Mouse (Mus musculus) adrenal gland, postnatal 36 days (tissue): ENCODE data around the gene Esp36. TPM values are rescaled to one million over a fixed set of nuclear protein-coding genes. Genes with fewer than 3 reads are reported as not detected.
"Not testable (repeated sequence)": the region's sequence is repeated elsewhere in the genome, so short reads cannot be mapped to it uniquely, and the experiment has no call there.

Experiments
- DNase-seq, 2 experiments: peaks; one replicate each; pipeline ENCODE4 v3.0.0; 2021; ENCODE audit warnings: mixed read lengths in 1 of 2
- long read RNA-seq, 2 experiments: library from polyadenylated mRNA; stranded (forward); transcript quantifications; one replicate each; pipeline ENCODE4 v2.0.0; 2021; ENCODE audit warnings: borderline sequencing depth in 2 of 2
- total RNA-seq, 2 experiments: library from RNA; stranded (reverse); gene quantifications; 2 replicates each; pipeline ENCODE4 v1.2.3; 2021

Esp36 gene
- not detected for total RNA-seq
- long read RNA-seq, experiment 1: 0 reads
- long read RNA-seq, experiment 2: 0 reads

GRCm38 (mm10) chr17:38420085-38420484, at the start of gene Esp36:
TSS of gene Esp36 (minus strand) at chr17:38420185.
- no peak for DNase-seq

DNA sequence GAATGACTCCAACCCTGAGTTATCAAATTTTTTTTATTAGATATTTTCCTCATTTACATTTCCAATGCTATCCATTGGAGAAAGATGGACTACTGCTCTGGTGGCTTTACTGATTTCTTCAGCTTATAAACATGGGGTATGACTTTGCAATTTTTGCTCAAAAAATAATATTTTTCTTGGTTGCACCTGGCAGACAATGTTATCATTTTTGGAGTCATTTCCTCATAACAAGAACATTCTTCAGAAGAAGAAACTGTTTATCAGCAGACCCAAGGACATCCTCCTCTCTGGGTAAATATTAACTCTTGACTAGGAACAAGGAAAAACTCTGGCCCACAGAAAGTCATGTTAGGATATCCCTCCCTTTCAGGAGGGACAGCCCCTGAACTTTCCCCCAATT, 36.2 kb upstream of the Esp36 start:
- DNase-seq: not testable (repeated sequence)

GRCm38 (mm10) chr17:38450688-38451087, 30.7 kb upstream of the Esp36 start:
- no peak for DNase-seq

- no peak for DNase-seq
These were observed 13.8 kb downstream of the Esp36 start for GRCm38 (mm10) chr17:38406135-38406534.

DNA sequence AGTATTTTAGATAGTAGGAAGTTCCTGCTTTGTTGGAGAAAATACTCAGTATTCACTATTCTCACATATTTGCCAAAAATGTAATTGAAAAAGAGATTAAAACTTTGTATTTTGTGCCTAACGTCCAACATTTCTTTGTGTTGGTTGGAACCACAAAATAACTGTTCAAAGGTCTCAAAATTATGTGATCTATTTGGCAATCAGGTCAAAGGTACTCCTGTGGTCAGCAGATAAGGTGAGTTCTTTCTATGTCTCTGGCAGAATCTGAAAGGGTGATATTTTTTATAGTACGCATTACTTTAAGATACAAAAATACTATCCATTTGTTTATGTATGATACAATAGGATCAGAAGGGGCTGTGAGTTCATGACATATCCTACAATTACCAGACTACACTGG, 28.2 kb downstream of the Esp36 start:
- DNase-seq: no peak

Other genes with a start within 250 kb of the Esp36 start
- not detected for gene Olfr134, start 248.8 kb downstream of the Esp36 start, total RNA-seq
- gene Olfr135, start 215.8 kb downstream of the Esp36 start, total RNA-seq: not detected
- not detected for gene Olfr138, start 159.2 kb downstream of the Esp36 start, total RNA-seq
- not detected for gene Olfr137, start 112.6 kb downstream of the Esp36 start, total RNA-seq
- not detected for gene Olfr136, start 90.4 kb downstream of the Esp36 start, total RNA-seq
- not detected for gene Esp34, start 134.0 kb upstream of the Esp36 start, total RNA-seq
- not detected for gene Esp31, start 219.3 kb upstream of the Esp36 start, total RNA-seq